Mouse (Mus musculus): ENCODE measurements around the gene Ccna1. TPM values are rescaled to one million over a fixed set of nuclear protein-coding genes. Genes with fewer than 3 reads are reported as not detected.

Ccna1 gene
- polyA plus RNA-seq (2012; rRNA removed): not detected in 2 replicates

GRCm38 (mm10) chr3:55055038-55055746 lies at the start of gene Ccna1:
Gene Ccna1 (minus strand): TSS chr3:55055501.
- WGBS: under 1% methylated on average over 72 of the region's 73 CpGs
- peak; percentile 72 for DNase-seq
- H3K27ac ChIP-seq (ENCODE audit: insufficient read depth, low read depth, low read length): no peak within 1 kb of the TSS
- TF ChIP-seq CTCF (conservative IDR thresholded peaks at IDR 0.05; ENCODE audit: insufficient read depth, insufficient read length, low read depth, low read length) (no peak), POLR2A (IDR thresholded peaks at IDR 0.05; ENCODE audit: low read depth, low read length) (no peak)
- peaks cover 7% of the 10 kb centered on the region for H3K27me3 ChIP-seq (replicated peaks; ENCODE audit: control insufficient read depth, insufficient read depth, low read length)
- no peaks in the 10 kb centered on the region for H3K36me3 ChIP-seq (ENCODE audit: control insufficient read depth, insufficient read depth, low read length)
- H3K4me1 ChIP-seq (ENCODE audit: control insufficient read depth, insufficient read depth, low read length): no peaks in the 10 kb centered on the region
- peak within 1 kb of the TSS; percentile 44; the same call in 1 of the 2 replicates for H3K4me3 ChIP-seq (ENCODE audit: insufficient read depth, low read depth, low read length)

DNA sequence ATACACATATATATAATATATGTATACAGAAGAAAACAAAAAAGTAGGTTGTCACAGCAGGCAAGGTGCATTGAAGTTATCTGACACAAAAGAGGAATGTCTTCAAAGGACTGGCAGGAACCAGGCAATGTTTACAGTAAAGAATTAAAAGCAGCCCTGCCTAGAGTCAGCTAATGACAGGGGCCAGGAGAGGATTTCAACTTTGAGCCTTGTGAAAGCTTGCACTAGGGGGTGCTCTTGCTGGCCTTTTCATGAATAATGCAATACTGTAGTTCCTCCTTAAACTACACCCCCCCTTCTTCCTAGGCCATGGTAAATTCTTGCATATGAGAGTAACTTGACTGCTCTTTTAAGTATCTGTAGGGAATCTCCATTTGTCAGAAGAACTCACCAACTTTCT lies 45.8 kb upstream of the Ccna1 start:
- TF ChIP-seq POLR2A (IDR thresholded peaks at IDR 0.05; ENCODE audit: low read depth, low read length): no peak
- TF ChIP-seq CTCF (conservative IDR thresholded peaks at IDR 0.05; ENCODE audit: insufficient read depth, insufficient read length, low read depth, low read length): no peak
- Histone ChIP-seq H3K27ac (ENCODE audit: insufficient read depth, low read depth, low read length) (no peak overlapping the region), H3K4me3 (ENCODE audit: insufficient read depth, low read depth, low read length) (no peak overlapping the region), H3K27me3 (replicated peaks; ENCODE audit: control insufficient read depth, insufficient read depth, low read length) (no peaks in the 10 kb centered on the region), H3K36me3 (ENCODE audit: control insufficient read depth, insufficient read depth, low read length) (no peaks in the 10 kb centered on the region), H3K4me1 (ENCODE audit: control insufficient read depth, insufficient read depth, low read length) (no peaks in the 10 kb centered on the region)
- DNase-seq: no peak

GRCm38 (mm10) chr3:55098990-55099389 lies 43.7 kb upstream of the Ccna1 start:
- Histone ChIP-seq H3K27me3 (replicated peaks; ENCODE audit: control insufficient read depth, insufficient read depth, low read length) (no peaks in the 10 kb centered on the region), H3K4me3 (ENCODE audit: insufficient read depth, low read depth, low read length) (no peak overlapping the region), H3K4me1 (ENCODE audit: control insufficient read depth, insufficient read depth, low read length) (no peaks in the 10 kb centered on the region), H3K36me3 (ENCODE audit: control insufficient read depth, insufficient read depth, low read length) (no peaks in the 10 kb centered on the region), H3K27ac (ENCODE audit: insufficient read depth, low read depth, low read length) (no peak overlapping the region)
- no peak for DNase-seq
- 69% methylated on average over 11 of the region's 11 CpGs for WGBS
- TF ChIP-seq POLR2A (IDR thresholded peaks at IDR 0.05; ENCODE audit: low read depth, low read length) (no peak), CTCF (conservative IDR thresholded peaks at IDR 0.05; ENCODE audit: insufficient read depth, insufficient read length, low read depth, low read length) (no peak)

DNA sequence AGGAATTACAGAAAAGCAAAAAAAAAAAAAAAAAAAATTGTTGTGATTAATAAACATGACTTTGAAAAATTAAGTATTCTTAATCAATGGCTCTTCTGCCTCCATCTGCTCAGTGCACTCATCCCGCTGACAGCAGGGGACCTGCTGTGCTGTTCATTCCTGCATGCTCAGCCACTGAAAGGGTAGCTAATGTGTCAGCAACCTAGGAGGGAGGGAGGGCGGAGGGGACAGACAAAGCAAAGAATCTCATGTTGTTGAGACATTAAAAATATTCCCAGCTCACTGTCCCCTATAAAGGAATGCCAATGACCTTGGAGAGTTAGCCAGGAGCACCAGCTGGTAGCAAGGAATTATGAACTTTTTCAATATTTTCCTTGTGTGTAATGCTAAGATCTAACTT lies 42.7 kb upstream of the Ccna1 start:
- Histone ChIP-seq H3K27ac (ENCODE audit: insufficient read depth, low read depth, low read length) (no peak overlapping the region), H3K4me1 (ENCODE audit: control insufficient read depth, insufficient read depth, low read length) (no peaks in the 10 kb centered on the region), H3K27me3 (replicated peaks; ENCODE audit: control insufficient read depth, insufficient read depth, low read length) (no peaks in the 10 kb centered on the region), H3K36me3 (ENCODE audit: control insufficient read depth, insufficient read depth, low read length) (no peaks in the 10 kb centered on the region), H3K4me3 (ENCODE audit: insufficient read depth, low read depth, low read length) (no peak overlapping the region)
- no peak for TF ChIP-seq POLR2A (IDR thresholded peaks at IDR 0.05; ENCODE audit: low read depth, low read length)
- TF ChIP-seq CTCF (conservative IDR thresholded peaks at IDR 0.05; ENCODE audit: insufficient read depth, insufficient read length, low read depth, low read length): no peak
- WGBS: 68% methylated on average over 2 of the region's 2 CpGs
- no peak for DNase-seq

DNA sequence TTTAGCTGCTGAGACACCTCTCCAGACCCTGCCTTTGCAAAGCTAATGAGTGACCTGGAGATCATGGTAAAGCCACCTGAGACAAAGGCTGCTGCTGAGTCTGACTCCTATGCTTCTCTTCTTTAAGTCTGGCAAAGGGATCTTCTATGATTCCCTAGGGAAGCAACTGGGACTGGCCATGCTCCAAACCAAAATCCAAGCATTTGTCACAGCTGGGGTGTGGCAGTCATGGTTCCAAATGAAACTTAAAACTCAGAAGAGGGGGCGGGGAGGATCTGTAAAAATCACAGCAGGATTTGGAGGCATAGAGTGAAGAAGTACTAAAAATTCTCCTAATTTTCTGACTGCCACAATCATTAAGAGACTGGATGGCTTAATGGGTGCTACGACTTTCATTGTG lies 41.9 kb upstream of the Ccna1 start:
- WGBS: 87% methylated on average over 2 of the region's 2 CpGs

DNA sequence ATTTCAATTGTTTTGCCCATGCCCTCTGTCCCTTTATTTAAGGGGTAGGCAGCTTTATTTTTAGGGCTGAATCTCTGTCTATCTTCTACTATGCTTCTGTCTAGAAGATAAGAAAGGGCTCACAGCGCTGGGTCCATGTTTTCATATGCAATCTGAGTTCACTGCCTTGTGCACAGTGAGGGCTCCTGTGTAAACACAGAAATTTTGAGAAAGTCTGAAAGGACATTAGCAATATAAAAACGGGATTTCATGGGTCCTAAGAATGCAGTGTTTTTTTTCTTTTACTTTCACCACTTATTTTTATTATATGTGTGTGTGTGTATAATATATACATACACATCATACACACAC lies 41.3 kb upstream of the Ccna1 start:
- no peaks in the 10 kb centered on the region for H3K27me3 ChIP-seq (replicated peaks; ENCODE audit: control insufficient read depth, insufficient read depth, low read length)
- TF ChIP-seq CTCF (conservative IDR thresholded peaks at IDR 0.05; ENCODE audit: insufficient read depth, insufficient read length, low read depth, low read length) (no peak), POLR2A (IDR thresholded peaks at IDR 0.05; ENCODE audit: low read depth, low read length) (no peak)
- no peak for DNase-seq
- no peaks in the 10 kb centered on the region for H3K36me3 ChIP-seq (ENCODE audit: control insufficient read depth, insufficient read depth, low read length)
- 73% methylated on average over 2 of the region's 2 CpGs for WGBS
- H3K4me1 ChIP-seq (ENCODE audit: control insufficient read depth, insufficient read depth, low read length): no peaks in the 10 kb centered on the region
- no peak overlapping the region for H3K4me3 ChIP-seq (ENCODE audit: insufficient read depth, low read depth, low read length)
- no peak overlapping the region for H3K27ac ChIP-seq (ENCODE audit: insufficient read depth, low read depth, low read length)

More for the DNA sequence above, 41.9 kb upstream of the Ccna1 start:
- no peak overlapping the region for H3K27ac ChIP-seq (ENCODE audit: insufficient read depth, low read depth, low read length)
- no peaks in the 10 kb centered on the region for H3K36me3 ChIP-seq (ENCODE audit: control insufficient read depth, insufficient read depth, low read length)
- H3K4me3 ChIP-seq (ENCODE audit: insufficient read depth, low read depth, low read length): no peak overlapping the region
- TF ChIP-seq POLR2A (IDR thresholded peaks at IDR 0.05; ENCODE audit: low read depth, low read length) (no peak), CTCF (conservative IDR thresholded peaks at IDR 0.05; ENCODE audit: insufficient read depth, insufficient read length, low read depth, low read length) (no peak)
- DNase-seq: no peak
- H3K4me1 ChIP-seq (ENCODE audit: control insufficient read depth, insufficient read depth, low read length): no peaks in the 10 kb centered on the region
- H3K27me3 ChIP-seq (replicated peaks; ENCODE audit: control insufficient read depth, insufficient read depth, low read length): no peaks in the 10 kb centered on the region

- Histone ChIP-seq H3K27ac (ENCODE audit: insufficient read depth, low read depth, low read length) (no peak overlapping the region), H3K27me3 (replicated peaks; ENCODE audit: control insufficient read depth, insufficient read depth, low read length) (no peaks in the 10 kb centered on the region), H3K4me3 (ENCODE audit: insufficient read depth, low read depth, low read length) (no peak overlapping the region), H3K4me1 (ENCODE audit: control insufficient read depth, insufficient read depth, low read length) (no peaks in the 10 kb centered on the region), H3K36me3 (ENCODE audit: control insufficient read depth, insufficient read depth, low read length) (no peaks in the 10 kb centered on the region)
- 44% methylated on average over 8 of the region's 8 CpGs for WGBS
- TF ChIP-seq CTCF (conservative IDR thresholded peaks at IDR 0.05; ENCODE audit: insufficient read depth, insufficient read length, low read depth, low read length): no peak
- TF ChIP-seq POLR2A (IDR thresholded peaks at IDR 0.05; ENCODE audit: low read depth, low read length): no peak
- no peak for DNase-seq
Measured at GRCm38 (mm10) chr3:55095968-55096654, 40.8 kb upstream of the Ccna1 start.
